Mouse (Mus musculus) thymus, postnatal 25 days (tissue): ENCODE data around the gene Cerk.

Source experiments
- DNase-seq: peaks from one replicate; pipeline ENCODE4 v3.0.0; 2022

Gene Cerk

DNA sequence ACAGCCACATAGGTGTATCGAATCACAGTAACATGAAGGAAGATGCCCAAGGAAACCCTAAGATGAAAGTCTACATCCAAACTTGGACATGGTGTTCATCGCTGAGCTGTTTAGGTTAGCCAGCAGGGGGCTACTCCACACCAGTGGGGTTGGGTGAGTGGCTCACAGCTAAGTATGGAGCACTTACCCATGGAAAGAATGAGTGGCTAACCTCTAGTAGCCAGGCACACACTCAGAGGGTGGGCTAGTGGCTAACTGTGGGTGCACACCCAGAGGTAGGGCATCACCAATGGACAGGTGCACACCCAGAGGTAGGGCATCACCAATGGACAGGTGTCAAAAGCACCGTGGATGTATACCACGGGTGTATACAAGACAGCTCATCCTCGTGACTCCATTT, 26.2 kb downstream of the Cerk start:
- peak; percentile 31 for DNase-seq

DNA sequence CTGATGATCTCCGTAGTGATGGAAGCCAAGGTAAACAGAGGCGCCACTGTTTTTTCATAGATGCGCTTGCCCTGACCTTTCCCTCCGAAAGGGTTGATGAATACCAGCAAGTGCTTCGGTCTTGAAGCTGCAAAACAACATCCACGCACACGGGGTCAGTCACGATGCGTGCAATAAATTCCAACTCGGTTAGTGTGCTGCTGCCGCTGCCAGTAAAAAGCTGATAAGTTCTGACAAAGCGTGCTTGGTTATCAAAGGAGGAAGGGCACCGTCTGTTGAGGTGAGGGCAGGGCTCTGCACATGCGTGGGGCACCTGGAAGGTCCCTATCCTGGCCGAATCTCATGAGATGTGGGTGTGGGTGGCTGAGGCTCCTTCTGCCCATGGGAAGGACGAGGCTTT, 26.8 kb downstream of the Cerk start:
- no peak for DNase-seq

DNA sequence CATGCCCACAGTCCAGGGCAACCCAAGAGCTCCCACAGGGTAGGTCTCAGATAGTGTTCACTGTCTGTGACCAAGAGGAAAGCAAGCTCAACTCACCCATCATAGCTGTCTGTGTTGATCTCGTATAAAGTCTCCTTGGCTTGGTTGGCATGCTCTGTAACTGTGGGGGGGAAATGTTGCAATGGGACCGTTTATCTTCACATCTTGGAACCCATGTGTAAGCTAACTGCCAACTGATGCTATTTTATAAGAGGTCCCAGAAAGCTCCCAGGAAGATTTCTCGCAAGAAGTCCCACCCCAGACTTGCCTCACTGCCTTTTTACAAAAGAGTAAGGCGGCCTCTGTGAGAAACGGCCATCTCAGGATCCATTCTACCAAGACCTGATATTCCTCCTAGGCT, 29.4 kb downstream of the Cerk start:
- DNase-seq: no peak

DNA sequence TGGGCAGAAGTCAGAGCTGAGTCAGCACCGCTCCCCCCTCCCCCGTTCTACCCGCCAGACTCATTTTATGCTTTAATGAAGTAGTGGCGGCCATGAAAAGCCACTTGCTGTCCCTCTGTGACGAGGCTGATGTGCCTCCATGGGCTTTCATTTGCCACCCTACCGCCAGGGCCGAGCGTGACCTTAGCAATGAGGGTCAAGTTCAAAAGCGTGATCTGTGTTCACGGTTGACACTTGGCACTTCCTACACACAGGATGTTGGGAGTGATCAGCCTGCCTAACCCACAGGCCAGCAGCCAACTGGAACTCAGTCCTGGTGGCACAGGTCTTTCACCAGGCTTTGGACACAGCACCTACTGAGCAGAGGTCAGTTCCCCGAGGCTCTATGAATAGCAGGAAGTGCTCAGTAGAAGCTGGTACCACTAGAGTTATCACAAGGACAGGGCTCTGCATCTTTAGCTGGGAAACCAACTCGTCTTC, 32.4 kb downstream of the Cerk start:
- DNase-seq: no peak

DNA sequence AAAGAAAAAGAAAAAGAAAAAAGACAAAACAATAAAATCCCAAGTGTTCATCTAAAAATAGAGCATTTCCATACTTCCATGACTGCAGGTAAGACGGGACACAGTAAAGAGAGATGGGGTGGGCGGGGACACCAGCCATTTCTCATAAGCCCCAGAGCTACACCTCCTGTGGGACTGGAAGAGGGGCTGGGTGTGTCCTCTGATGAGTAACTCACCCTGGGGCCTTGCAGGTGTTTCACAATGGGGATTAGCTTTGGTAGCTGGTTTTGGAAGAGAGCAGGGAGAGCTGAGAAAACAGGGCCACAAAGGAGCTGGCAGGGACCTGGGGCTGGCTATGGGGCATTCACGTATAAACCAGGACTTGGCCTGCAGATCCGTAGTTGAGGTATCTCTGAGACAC, 35.3 kb downstream of the Cerk start:
- DNase-seq: no peak

DNA sequence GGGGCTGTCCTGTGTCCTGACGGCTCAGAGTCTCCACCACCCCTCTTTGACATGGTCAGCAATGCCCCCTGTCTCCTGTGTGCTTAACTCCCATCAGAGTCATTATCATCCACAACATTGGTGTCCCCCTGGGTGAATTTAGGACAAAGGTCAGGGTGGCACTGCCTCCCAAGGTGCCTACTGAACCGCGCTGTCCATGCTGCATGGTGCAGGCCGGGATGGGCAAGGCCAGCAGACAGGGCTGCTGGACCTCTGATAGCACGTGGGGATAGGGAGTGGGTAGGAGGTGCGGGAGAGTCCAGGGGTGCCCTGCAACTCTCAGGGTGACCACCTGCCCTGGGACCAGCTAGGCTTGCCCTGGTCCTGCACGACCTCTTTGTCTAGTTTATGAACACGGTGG, 39.0 kb downstream of the Cerk start:
- DNase-seq: no peak

DNA sequence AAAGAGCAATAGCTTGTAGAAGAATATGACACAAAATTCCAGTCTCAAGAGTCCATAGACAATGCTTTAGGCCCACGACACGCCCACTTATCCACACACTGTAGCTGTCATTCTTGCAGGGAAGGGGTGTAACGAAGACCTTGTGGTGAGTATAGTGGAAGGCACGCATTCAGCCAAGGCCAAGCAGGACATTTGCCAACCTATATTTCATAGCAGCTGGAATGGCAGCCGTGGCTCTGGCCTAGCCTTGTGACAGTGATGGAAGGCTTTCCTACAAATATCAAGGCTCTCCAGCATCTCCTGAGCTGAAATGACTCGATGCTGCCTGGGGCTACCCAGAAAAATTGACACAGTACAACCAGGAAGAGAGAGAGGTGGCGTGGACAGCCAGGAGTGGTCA, 40.9 kb downstream of the Cerk start:
- DNase-seq: no peak

DNA sequence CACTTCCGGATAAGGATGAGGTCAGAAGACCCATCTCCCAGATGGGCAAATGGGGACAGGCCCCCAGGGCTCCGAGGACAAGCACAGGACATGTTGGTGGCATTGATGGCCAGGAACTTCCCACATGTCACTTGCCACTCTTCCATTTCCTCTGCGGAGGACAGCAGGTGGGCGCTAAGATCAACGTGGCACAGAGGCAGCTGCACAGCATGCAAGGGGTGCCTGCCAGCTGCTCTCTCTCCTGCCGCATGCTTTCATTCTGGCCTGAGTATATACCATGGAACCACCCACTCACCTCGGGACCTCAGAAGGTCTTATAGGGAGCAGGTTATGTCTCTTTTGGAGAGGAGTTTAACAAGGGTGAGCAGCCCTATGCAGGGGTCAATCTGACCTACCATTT, 41.4 kb downstream of the Cerk start:
- peak; percentile 26 for DNase-seq

DNA sequence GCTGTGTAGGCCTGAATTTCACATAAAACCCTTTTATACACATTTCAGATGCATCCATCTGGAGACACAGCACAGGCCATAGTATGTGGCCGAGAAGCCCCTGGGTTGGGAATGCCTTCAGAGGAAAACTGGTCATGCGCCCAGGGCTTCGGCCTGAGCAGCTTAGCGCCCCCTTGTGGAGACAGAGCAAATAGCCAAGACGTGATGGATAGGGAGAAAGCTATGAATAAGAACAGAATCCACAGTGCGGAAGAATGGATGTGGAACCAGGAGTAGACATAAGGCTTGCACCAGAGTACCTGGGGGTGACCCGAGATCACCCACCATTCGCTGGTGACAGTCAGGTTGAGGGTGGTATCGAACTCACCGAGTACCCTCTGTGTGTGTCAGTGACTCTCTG, 45.6 kb downstream of the Cerk start:
- peak; percentile 34 for DNase-seq

DNA sequence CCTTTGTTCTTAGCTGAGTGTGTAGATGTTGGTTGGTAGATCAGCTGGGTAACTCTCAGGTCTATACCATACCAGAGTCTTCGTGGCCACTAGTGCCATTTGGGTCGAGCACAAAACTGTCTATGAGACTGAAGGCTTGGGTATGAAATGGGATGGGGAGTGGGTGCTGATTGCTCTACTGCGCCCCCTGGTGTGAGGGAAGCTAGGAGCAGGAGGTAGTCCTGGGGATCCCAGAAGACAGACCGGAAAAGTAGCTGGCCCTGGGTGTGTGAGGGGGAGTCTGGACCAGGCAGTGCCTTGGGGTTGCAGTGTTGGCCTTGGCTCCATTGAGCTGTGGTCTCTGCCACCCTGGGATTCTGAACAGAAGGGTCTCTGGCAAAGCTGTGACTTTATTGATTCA, 48.3 kb downstream of the Cerk start:
- peak; percentile 73 for DNase-seq

DNA sequence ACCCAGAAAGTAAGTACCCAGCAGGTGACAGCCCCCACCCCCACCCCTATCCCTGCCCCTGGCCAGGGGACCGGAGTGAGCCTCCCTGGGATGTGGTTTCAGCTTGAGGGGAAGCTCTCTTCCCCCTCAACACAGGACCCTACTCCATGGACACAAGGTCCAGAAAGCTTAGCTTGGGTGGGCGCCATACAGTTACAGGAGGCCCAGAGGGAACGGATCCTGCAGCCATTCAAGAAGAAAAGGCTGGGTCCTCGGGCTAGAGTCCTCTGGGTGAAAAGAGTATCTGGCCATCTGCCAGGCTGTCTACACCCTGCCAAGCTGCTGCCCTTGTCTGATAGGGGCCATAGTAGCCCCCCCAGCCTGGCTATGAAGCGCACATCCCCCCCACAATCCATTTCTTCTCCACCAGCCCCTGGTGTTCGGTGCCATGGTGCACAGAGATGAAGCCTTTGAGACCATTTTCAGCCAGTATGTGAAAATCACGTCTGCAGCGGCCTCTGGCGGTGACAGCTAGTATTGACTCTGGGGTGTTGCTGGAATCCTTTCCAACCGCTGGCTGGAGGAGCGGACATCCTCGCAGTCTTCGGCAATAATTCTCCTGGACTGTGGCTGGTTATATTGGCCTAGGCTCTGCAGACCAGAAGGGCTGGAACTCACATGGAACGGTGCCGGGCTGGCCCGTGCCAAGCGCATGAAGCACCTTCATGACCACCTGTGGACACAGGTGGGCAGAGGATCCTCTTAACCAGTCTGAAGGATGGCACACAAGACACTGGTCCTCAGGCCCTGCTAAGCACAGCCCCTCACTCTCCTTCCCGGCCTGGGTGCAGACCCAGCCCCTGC, 50.8 kb downstream of the Cerk start:
- DNase-seq: peak; percentile 82

DNA sequence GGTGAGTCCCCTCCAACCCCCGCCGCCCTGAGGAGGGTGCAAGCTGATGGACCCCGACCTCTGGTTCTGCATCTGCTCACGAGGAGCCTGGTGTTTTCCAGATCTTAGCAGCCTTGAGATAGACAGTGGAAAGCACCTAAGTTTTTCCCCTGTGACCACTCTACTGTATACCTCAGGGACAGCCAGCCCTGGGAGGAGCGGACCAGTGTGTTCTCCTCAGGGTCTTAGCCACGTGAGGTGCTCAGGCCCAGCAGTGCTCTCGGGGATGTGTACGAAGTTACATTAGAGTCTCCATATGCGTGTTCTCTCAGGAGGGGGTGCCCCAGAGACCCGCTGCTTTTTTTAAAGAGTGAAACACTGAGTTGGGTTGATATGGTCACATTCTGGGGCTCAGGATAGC, 55.3 kb downstream of the Cerk start:
- no peak for DNase-seq

DNA sequence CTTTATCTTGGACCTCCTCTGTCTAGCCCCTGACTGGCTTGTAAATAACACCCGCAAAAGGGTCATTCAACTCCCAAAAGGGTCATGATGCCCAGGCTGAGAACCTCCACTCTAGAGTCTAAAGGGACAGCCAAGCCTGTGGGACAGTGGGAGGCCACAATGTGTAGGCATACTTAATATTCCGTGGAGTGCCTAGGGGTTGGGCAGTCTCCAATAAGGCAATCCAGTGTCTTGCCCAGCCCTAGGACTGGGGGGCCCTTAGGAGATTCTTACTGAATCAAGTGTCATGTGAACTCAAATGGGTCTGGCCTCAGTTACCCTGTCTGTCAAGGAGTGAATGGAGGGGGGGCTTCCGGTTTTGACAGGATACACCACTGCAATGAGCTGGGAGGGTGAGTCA, 56.9 kb downstream of the Cerk start:
- DNase-seq: no peak

DNA sequence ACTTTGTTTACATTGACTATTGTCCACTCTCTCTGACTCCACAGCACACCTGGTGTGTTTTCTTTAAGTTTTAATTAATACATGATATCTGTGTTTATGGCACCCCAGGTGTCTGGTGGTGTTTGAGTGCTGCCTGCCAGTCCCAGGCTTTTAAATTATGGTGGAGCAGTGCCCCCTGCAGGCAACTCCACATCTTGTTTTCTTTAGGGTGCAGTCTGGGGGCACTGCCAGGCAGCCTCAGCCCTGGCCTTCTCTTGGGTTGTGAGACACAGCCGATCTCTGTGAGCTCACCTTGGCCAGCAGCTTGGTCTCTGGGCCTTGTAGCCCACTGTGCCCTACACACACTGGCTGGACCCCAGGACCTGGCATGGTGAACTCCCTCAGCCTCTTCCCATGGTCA, 61.6 kb downstream of the Cerk start:
- peak; percentile 84 for DNase-seq

DNA sequence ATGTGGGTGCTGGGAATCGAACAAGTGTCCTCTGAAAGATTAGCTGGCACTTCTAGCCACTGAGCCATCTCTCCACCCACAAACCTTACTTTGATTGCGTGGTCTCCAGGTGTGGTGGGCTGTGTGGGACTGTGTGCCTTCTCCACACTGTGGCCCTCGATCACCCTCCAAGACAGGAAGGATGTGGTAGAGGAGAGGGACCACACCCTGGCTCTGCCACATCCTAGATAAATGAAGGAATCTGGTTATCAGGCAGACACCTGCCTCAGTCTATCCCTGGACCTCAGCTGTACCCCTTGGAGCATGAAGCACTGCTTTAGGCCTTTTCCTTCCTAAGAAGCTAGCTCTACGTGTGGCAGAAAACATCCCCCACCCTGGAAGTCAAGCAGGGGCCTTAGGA, 62.5 kb downstream of the Cerk start:
- no peak for DNase-seq

DNA sequence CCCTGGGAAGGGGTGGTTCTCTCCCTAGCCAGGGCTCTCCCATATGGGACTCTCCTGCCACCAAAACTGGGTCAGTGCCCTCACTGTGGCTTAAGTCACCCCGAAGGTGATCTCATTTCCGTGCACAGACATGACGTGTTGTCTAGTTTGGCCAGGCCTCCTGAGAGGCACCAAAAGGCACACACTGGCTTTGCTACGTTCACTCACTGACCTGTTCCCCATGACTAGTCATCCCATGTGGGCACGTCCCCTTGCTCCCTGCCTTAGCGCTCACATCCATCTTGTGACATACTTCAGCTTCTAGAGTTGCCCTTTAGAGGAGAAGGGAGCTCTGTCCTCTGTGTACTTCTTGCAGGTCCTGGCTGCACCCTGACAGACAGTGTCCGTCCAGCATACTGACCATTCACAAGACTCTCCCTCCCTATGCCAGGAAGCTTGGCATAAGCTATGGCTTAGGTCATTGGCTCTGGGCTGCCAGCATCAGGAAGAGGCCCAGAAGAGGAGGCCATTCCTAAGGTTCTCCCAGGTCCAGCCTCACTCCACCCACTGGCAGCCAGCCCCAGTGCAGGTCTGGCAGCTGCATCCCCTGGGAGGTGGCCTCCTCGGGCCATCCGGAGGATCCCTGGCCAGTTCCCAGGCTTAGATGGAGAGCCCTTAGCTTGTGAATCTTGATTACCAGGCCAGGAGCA, 63.5 kb downstream of the Cerk start:
- DNase-seq: no peak

DNA sequence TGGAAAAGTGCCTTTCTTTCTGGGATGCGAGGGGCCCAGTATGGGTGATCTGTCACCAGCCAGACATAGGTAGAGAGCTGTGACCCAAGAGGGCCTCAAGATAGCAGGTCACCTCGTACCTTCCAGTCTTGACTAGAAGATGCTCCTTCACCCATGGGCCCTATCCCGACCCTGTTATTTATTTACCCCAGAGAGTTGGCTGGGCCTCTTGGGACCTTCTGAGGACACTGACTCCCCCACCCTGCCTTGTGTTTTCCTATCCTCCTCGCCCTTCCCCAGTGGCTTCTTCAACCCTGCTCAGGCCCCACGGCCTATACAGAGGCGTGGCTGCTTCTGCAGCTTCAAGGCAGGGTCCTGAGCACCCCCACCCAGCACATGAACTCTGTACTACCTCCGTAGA, 66.8 kb downstream of the Cerk start:
- no peak for DNase-seq

DNA sequence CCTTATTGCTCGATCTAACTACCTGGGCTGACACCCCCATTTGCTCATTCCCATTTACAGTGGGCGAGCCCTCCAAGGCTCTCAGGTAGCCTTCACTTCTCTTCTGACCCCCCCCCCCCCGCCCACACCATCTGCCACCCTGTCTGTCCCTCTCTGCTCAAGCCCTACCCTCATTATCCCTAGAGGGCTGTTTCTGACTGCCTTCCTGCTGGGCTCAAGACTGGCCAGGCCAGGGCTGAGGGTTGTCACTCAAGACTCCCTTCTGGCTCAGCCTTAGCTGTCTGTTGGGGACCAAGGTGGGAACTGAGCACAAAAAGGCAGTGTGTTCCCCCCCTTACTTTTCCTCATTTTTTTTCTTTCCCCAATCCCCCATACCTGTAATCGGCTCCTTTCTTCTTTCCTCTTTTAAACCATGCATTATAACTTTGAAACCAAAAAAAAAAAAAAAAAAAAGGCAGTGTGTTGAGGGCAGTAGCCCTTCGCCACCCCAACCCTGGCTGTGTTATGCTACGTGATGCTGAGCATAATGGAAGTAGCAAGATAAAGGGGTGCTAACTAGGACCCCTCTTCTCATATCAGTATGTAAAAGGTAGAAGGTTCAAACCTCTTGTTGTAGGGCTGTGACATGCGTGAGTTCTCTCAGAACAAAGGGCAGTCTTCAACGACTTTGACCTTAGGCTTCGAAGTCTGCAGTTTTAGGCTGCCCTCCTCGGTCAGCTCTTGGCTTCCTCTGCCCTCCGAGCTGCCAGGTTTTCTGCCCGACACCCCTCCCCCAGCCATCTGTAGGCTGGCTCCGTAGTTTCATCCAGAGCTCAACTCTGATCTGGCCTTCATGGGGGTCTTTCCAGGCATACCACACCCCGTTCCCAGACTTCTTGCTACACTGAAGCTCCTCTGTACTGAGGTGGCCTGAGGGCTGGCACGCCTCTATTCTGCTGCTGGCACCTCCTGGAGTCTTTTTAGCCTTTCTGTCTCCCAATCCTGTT, 68.5 kb downstream of the Cerk start:
- DNase-seq: no peak

DNA sequence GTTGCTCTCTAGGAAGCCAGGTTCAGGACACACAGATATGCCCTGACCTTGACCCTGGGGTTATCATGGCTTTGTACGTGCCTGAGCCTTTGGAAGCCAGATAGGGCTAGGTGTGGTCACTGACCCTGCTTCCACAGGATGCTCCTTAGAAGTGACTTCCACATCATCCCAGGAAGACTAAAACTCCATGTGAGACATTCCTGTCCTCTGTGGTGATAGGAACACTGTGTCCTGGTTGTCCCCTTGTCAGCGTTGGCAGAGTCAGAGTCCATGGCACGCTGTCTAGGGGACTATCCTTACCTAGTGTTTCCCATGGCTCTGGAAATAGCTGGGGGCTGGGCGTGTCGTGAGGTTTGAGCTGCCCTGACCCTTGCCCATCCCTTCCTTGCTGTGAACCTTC, 69.5 kb downstream of the Cerk start:
- DNase-seq: no peak

DNA sequence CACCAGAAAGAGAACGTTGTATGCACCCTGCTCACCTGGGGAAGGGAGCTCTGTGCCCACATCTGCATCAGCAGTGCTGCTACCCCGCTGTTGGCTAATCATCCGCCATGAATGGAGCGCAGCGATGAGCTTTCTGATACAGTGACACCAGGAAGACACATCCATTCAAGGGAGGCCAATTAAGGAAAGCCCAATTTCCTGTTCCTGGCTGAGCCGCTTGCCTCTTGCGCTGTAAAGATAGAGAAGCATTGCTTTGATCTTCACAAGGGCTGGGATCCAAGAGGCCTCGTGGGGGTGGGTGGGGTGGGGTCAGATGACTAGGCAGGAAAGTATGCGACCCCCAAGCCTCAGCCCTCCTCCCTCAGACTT, 72.6 kb downstream of the Cerk start:
- peak; percentile 28 for DNase-seq

DNA sequence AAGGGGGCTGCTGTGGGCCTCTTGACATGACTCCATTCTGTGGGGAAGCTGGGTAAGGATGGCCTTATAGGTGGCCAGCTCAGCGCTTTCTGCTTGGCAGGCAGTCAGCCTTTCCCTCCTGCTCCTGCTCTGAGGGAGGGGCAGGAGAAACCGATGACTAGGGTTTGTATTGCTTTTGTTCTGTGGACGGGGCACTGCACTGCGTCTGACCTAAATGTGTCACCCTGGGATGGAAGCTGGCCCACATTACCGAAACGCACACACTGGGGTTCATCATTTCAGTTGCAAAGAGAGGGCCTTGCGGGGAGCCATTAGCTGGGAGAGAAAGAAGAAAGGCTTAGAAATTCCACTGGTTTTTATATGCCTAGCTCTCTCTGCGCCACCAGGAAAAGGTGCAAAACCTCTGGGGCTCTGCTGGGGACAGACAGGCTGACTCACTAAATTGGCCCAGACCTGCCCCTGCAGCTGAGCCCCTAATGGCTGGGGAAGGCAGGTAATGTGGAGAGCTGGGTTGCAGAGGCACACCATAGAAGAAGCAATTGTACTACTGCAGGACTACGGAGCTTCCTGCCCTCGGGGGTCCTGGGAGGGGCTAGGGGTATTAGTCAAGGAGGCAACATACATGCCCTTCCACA, 73.1 kb downstream of the Cerk start:
- DNase-seq: no peak

DNA sequence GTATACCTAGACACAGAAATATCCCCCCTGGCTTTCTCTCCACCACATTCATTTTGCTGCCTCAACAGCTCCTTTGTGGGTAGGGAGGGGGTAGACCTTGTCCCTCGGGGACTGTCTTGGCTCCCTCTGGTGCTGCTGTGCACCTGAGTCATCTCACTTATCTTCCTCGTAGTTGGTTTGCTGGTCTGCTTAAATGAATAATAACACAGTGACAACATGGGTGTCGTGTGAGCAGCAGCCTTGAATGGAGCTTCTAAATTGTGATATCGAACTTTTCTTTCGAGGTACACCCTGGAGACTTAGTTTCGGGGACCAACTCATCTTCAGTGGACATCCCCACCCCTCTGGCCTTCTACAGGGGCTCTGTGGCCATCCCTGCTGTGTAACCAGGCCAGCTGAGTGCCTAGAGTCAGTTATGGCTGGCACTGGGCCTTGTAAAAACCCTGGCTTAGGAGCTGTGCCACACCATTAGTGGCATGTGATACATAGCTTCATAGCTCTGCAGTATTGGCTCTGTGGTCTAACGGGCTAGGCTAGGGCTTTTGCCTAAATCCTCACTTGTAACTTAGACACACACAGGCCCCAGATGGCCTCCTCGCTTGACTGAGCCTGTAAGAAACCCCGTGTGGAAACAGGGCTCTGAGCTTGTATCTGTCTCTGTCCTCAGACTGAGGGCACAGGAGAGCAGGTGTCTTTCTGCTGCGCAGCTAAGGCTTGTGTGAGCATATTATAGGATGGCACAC, 75.4 kb downstream of the Cerk start:
- DNase-seq: peak; percentile 59
